Mouse (Mus musculus): ENCODE results near the gene Bud13. TPM values are rescaled to one million over a fixed set of nuclear protein-coding genes. Genes with fewer than 3 reads are reported as not detected.

Bud13 gene
- polyA plus RNA-seq, 1 experiment from 2014 or later = 28.5 TPM

DNA sequence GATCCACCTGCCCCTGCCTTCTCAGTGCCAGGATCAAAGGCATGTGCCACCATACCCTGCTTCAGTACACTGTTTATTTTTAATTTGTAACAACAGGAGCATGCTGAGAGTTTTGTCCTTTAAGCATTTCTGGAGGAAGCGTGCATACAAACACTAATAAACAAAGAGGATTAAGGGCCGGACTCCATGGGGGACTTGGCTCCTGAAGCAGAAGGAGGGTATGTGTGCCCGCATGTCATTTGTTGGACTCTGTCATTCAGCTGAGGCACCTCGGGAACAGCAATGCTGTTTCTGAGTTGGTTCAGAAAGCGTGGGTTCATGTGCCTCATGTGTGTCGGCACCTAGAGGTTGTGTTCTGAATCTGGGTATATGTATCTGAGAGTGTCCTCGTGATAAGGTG lies 54.5 kb downstream of the Bud13 start:
- 78% methylated on average over 7 of the region's 7 CpGs for WGBS
- no peak for DNase-seq (ENCODE audit: low spot score)
- Histone ChIP-seq H3K27me3 (ENCODE audit: control insufficient read depth, insufficient read depth, low read length) (no peaks in the 10 kb centered on the region), H3K4me3 (ENCODE audit: low read depth, low read length) (no peak overlapping the region), H3K9ac (ENCODE audit: low read length) (no peak overlapping the region), H3K4me1 (ENCODE audit: control insufficient read depth, insufficient read depth, low read length) (peaks cover 13% of the 10 kb centered on the region), H3K27ac (ENCODE audit: low read depth, low read length) (no peak overlapping the region), H3K4me2 (ENCODE audit: low read depth) (no peak overlapping the region), H3K36me3 (ENCODE audit: control insufficient read depth, insufficient read depth, low read length) (no peaks in the 10 kb centered on the region), H3K9me3 (ENCODE audit: control insufficient read depth, low read length) (no peaks in the 10 kb centered on the region)
- no peak for ATAC-seq (ENCODE audit: insufficient read depth, low FRiP score, low TSS enrichment)

GRCm38 (mm10) chr9:46337852-46338291 lies 55.1 kb downstream of the Bud13 start:
- Histone ChIP-seq H3K4me1 (ENCODE audit: control insufficient read depth, insufficient read depth, low read length) (peaks cover 13% of the 10 kb centered on the region), H3K27ac (ENCODE audit: low read depth, low read length) (no peak overlapping the region; the same call in 1 of the 2 replicates), H3K27me3 (ENCODE audit: control insufficient read depth, insufficient read depth, low read length) (no peaks in the 10 kb centered on the region), H3K4me3 (ENCODE audit: low read depth, low read length) (no peak overlapping the region), H3K9ac (ENCODE audit: low read length) (no peak overlapping the region), H3K36me3 (ENCODE audit: control insufficient read depth, insufficient read depth, low read length) (no peaks in the 10 kb centered on the region), H3K9me3 (ENCODE audit: control insufficient read depth, low read length) (no peaks in the 10 kb centered on the region), H3K4me2 (ENCODE audit: low read depth) (no peak overlapping the region)
- WGBS = 8% methylated on average over 3 of the region's 3 CpGs
- ATAC-seq (ENCODE audit: insufficient read depth, low FRiP score, low TSS enrichment) (peak; percentile 87), DNase-seq (ENCODE audit: low spot score) (peak; percentile 69)

DNA sequence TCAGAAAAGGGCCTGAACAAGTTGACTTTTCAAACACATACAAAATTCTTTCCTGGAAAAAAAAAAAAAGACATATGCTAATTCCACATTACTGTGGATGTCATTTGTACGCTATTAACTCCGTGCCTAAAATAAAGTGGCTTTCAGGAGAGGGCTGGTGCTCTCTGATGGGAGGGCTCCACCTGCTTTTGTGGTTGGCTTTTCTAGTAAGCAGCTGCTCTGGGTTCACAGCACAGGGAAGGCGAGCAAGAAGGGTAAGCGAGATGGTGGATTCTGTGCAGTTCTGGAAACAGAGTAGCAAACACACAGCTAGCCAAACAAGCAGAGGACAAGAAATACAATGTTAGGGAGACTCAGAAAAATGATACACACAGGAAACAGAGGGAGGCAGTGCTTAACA lies 55.6 kb downstream of the Bud13 start:
- H3K9ac ChIP-seq (ENCODE audit: low read length) = no peak overlapping the region
- H3K27me3 ChIP-seq (ENCODE audit: control insufficient read depth, insufficient read depth, low read length) = no peaks in the 10 kb centered on the region
- H3K4me3 ChIP-seq (ENCODE audit: low read depth, low read length) = no peak overlapping the region
- H3K9me3 ChIP-seq (ENCODE audit: control insufficient read depth, low read length) = no peaks in the 10 kb centered on the region
- peak overlapping the region; percentile 62; the same call in 1 of the 2 replicates for H3K27ac ChIP-seq (ENCODE audit: low read depth, low read length)
- peak; percentile 27; the same call in 1 of the 2 replicates for ATAC-seq (ENCODE audit: insufficient read depth, low FRiP score, low TSS enrichment)
- no peak overlapping the region for H3K4me2 ChIP-seq (ENCODE audit: low read depth)
- H3K36me3 ChIP-seq (ENCODE audit: control insufficient read depth, insufficient read depth, low read length) = no peaks in the 10 kb centered on the region
- 38% methylated on average over 4 of the region's 4 CpGs for WGBS
- H3K4me1 ChIP-seq (ENCODE audit: control insufficient read depth, insufficient read depth, low read length) = peaks cover 13% of the 10 kb centered on the region
- DNase-seq (ENCODE audit: low spot score) = no peak

- no peak overlapping the region for H3K4me2 ChIP-seq (ENCODE audit: low read depth)
- H3K4me3 ChIP-seq (ENCODE audit: low read depth, low read length) = no peak overlapping the region
- peaks cover 13% of the 10 kb centered on the region for H3K4me1 ChIP-seq (ENCODE audit: control insufficient read depth, insufficient read depth, low read length)
- WGBS = 95% methylated on average over 4 of the region's 4 CpGs
- no peaks in the 10 kb centered on the region for H3K36me3 ChIP-seq (ENCODE audit: control insufficient read depth, insufficient read depth, low read length)
- no peak for ATAC-seq (ENCODE audit: insufficient read depth, low FRiP score, low TSS enrichment)
- no peaks in the 10 kb centered on the region for H3K9me3 ChIP-seq (ENCODE audit: control insufficient read depth, low read length)
- no peak for DNase-seq (ENCODE audit: low spot score)
- no peak overlapping the region for H3K9ac ChIP-seq (ENCODE audit: low read length)
- H3K27ac ChIP-seq (ENCODE audit: low read depth, low read length) = no peak overlapping the region
- H3K27me3 ChIP-seq (ENCODE audit: control insufficient read depth, insufficient read depth, low read length) = no peaks in the 10 kb centered on the region
Observed at GRCm38 (mm10) chr9:46339051-46339652, 56.3 kb downstream of the Bud13 start.

- Histone ChIP-seq H3K4me1 (ENCODE audit: control insufficient read depth, insufficient read depth, low read length) (no peaks in the 10 kb centered on the region), H3K9ac (ENCODE audit: low read length) (no peak overlapping the region), H3K36me3 (ENCODE audit: control insufficient read depth, insufficient read depth, low read length) (no peaks in the 10 kb centered on the region), H3K4me2 (ENCODE audit: low read depth) (no peak overlapping the region), H3K9me3 (ENCODE audit: control insufficient read depth, low read length) (no peaks in the 10 kb centered on the region), H3K4me3 (ENCODE audit: low read depth, low read length) (no peak overlapping the region), H3K27me3 (ENCODE audit: control insufficient read depth, insufficient read depth, low read length) (no peaks in the 10 kb centered on the region), H3K27ac (ENCODE audit: low read depth, low read length) (no peak overlapping the region)
- DNase-seq (ENCODE audit: low spot score) (no peak), ATAC-seq (ENCODE audit: insufficient read depth, low FRiP score, low TSS enrichment) (no peak)
- 87% methylated on average over 4 of the region's 4 CpGs for WGBS
Observed at GRCm38 (mm10) chr9:46345887-46346665, 63.3 kb downstream of the Bud13 start.

Other genes starting within 250 kb of the Bud13 start
- gene Apoa1, start 54.4 kb upstream of the Bud13 start, polyA plus RNA-seq (2014; fragmentation: Nextera tagmentation; extraction: Ambion mirVana) = 1.4 and 2.1 TPM in 2 replicates
- not detected in 2 replicates for gene Apoc3, start 47.4 kb upstream of the Bud13 start, polyA plus RNA-seq (2014; fragmentation: Nextera tagmentation; extraction: Ambion mirVana)
- not detected in 2 replicates for gene Apoa4, start 42.3 kb upstream of the Bud13 start, polyA plus RNA-seq (2014; fragmentation: Nextera tagmentation; extraction: Ambion mirVana)
- gene Apoa5, start 14.4 kb upstream of the Bud13 start, polyA plus RNA-seq (2014; fragmentation: Nextera tagmentation; extraction: Ambion mirVana) = not detected in 2 replicates
- gene Zpr1, start 9.9 kb upstream of the Bud13 start, polyA plus RNA-seq (2014; fragmentation: Nextera tagmentation; extraction: Ambion mirVana) = 60.3 and 67.6 TPM in 2 replicates
- not detected in 2 replicates for gene 4931429L15Rik, start 37.0 kb downstream of the Bud13 start, polyA plus RNA-seq (2014; fragmentation: Nextera tagmentation; extraction: Ambion mirVana)